Comparison of ENCODE assay signal across 8 mouse cellular contexts in genomic region chr6:116674283-116674886, GRCm38 (mm10). TPM values are rescaled to one million over a fixed set of nuclear protein-coding genes. Genes with fewer than 3 reads are reported as not detected.
DNase-seq lines count a peak whose midpoint lies in the region; ATAC-seq and TF ChIP-seq lines count a peak whose summit lies in the region.

No protein-coding gene starts in this region.

- TF ChIP-seq EP300 in liver, embryonic 14.5 days (IDR thresholded peaks at IDR 0.05; ENCODE audit: low read depth): no peak

- H3K4me1 ChIP-seq in thymus, adult 2 months (replicated peaks; ENCODE audit: control insufficient read depth, insufficient read depth, low read length): peaks cover 20% of the 10 kb centered on the region
- H3K4me1 ChIP-seq in liver, embryonic 14.5 days (replicated peaks; ENCODE audit: control insufficient read depth in 2 of 2, insufficient read depth in 2 of 2, low read length in 1 of 2): peaks cover 0 to 18% of the 10 kb centered on the region in 2 experiments; a peak in 2 of 4 replicates

- peak overlapping the region; percentile 71 for H3K4me2 ChIP-seq in liver, embryonic 14.5 days (ENCODE audit: low read depth)

- DNase-seq in cerebellum, postnatal 10 days: peak; percentile 38 to 46
- no peak for DNase-seq in cerebellum, adult 11 months
- no peak for DNase-seq in thymus, adult 2 months
- no peak for DNase-seq in thymus, postnatal 14 days
- DNase-seq in liver, embryonic 14.5 days (ENCODE audit: low read depth in 3 of 3, low spot score in 3 of 3): no peak
- DNase-seq in testis, postnatal 10 days (ENCODE audit: low spot score): peak; percentile 37
- no peak for DNase-seq in cerebellum, postnatal 14 days
- no peak for DNase-seq in left cerebral cortex, postnatal 25 days (ENCODE audit: low spot score in 2 of 2)

- TF ChIP-seq CTCF in thymus, adult 2 months (IDR thresholded peaks at IDR 0.05; ENCODE audit: borderline replicate concordance, control insufficient read depth, extremely low read depth, insufficient read depth, low read length, poor library complexity): no peak
- TF ChIP-seq CTCF in liver, embryonic 14.5 days (IDR thresholded peaks at IDR 0.05; ENCODE audit: low read depth): no peak

- intact Hi-C loops in left cerebral cortex, postnatal 25 days (cut with DNase I): no loop called here

- ATAC-seq in liver, embryonic 14.5 days (ENCODE audit: insufficient read depth): peak; percentile 48

- no peaks in the 10 kb centered on the region for H3K9me3 ChIP-seq in liver, embryonic 14.5 days (ENCODE audit: control insufficient read depth, low read length)

- H3K4me3 ChIP-seq in thymus, adult 2 months (ENCODE audit: control insufficient read depth, insufficient read depth, low read length): peak overlapping the region; percentile 56
- peak overlapping the region; percentile 48 to 53; a peak in 3 of 4 replicates for H3K4me3 ChIP-seq in liver, embryonic 14.5 days (ENCODE audit: insufficient read depth in 1 of 2, low read depth in 2 of 2, low read length in 2 of 2)

- H3K27ac ChIP-seq in thymus, adult 2 months (ENCODE audit: control insufficient read depth, insufficient read depth, low read length): peak overlapping the region; percentile 29; the same call in 1 of the 2 replicates
- H3K27ac ChIP-seq in liver, embryonic 14.5 days: no peak overlapping the region

- H3K27me3 ChIP-seq in thymus, adult 2 months (ENCODE audit: control insufficient read depth, insufficient read depth, low read length): no peaks in the 10 kb centered on the region
- no peaks in the 10 kb centered on the region for H3K27me3 ChIP-seq in liver, embryonic 14.5 days (ENCODE audit: control insufficient read depth, insufficient read depth, low read length)

- TF ChIP-seq POLR2A in thymus, adult 2 months (IDR thresholded peaks at IDR 0.05; ENCODE audit: control insufficient read depth, extremely low read depth, insufficient read depth, low read length, poor library complexity): no peak

- WGBS in thymus, adult 2 months: 18% methylated on average over 16 of the region's 16 CpGs
- 11% methylated on average over 16 of the region's 16 CpGs for WGBS in liver, embryonic 14.5 days (ENCODE audit: insufficient replicate concordance)

- no peak overlapping the region for H3K9ac ChIP-seq in liver, embryonic 14.5 days (replicated peaks)

- H3K36me3 ChIP-seq in thymus, adult 2 months (ENCODE audit: control insufficient read depth, insufficient read depth, low read length): no peaks in the 10 kb centered on the region
- H3K36me3 ChIP-seq in liver, embryonic 14.5 days (replicated peaks; ENCODE audit: control insufficient read depth, insufficient read depth, low read depth): no peaks in the 10 kb centered on the region

RNA-seq across cellular contexts. Expression of gene Rassf4, which starts 0.6 kb away (rescaled TPM):
- 10.5 and 14.2 TPM in 2 replicates for polyA plus RNA-seq in thymus, adult 2 months (2012; rRNA removed)
- polyA plus RNA-seq in liver, embryonic 14.5 days (2012; rRNA removed): 1.5 and 1.9 TPM in 2 replicates
- polyA plus RNA-seq in liver, embryonic 14.5 days (2014; fragmentation: Nextera tagmentation; extraction: Ambion mirVana): 5.7 and 6.7 TPM in 2 replicates
- 1 to 10 TPM; 4.6 to 4.8 TPM for total RNA-seq in left cerebral cortex, postnatal 25 days (2021)

RNA-seq across cellular contexts. Expression of gene Depp1, which starts 24.0 kb away (rescaled TPM):
- polyA plus RNA-seq in thymus, adult 2 months (2012; rRNA removed): 5.9 and 6.5 TPM in 2 replicates
- polyA plus RNA-seq in liver, embryonic 14.5 days (2012; rRNA removed): 3.3 and 14.3 TPM in 2 replicates
- polyA plus RNA-seq in liver, embryonic 14.5 days (2014; fragmentation: Nextera tagmentation; extraction: Ambion mirVana): 6.3 and 9.4 TPM in 2 replicates
- total RNA-seq in left cerebral cortex, postnatal 25 days (2021): 1 to 10 TPM; 1.5 to 2.1 TPM

RNA-seq across cellular contexts. Expression of gene Tmem72, which starts 42.3 kb away (rescaled TPM):
- polyA plus RNA-seq in thymus, adult 2 months (2012; rRNA removed): 0.04 TPM in 2 replicates
- under 0.01 and 0.01 TPM in 2 replicates for polyA plus RNA-seq in liver, embryonic 14.5 days (2012; rRNA removed)
- under 0.01 TPM in 1 of 2 replicates, not detected in the other for polyA plus RNA-seq in liver, embryonic 14.5 days (2014; fragmentation: Nextera tagmentation; extraction: Ambion mirVana)
- total RNA-seq in left cerebral cortex, postnatal 25 days (2021): 1 to 10 TPM; 1.1 to 1.6 TPM

RNA-seq across cellular contexts. Expression of gene Zfp422, which starts 45.6 kb away (rescaled TPM):
- 42.6 and 50.1 TPM in 2 replicates for polyA plus RNA-seq in thymus, adult 2 months (2012; rRNA removed)
- 9.0 and 10.9 TPM in 2 replicates for polyA plus RNA-seq in liver, embryonic 14.5 days (2012; rRNA removed)
- 21.2 TPM in 2 replicates for polyA plus RNA-seq in liver, embryonic 14.5 days (2014; fragmentation: Nextera tagmentation; extraction: Ambion mirVana)
- 10 to 100 TPM; 23.2 to 24.2 TPM for total RNA-seq in left cerebral cortex, postnatal 25 days (2021)

Comparison
In these comparisons a context has a peak if more than half of its experiments do, and no peak if none do; other contexts are left out.
1. DNase-seq: peak in cerebellum, postnatal 10 days (2 of 2) and testis, postnatal 10 days (single experiment); none in cerebellum, adult 11 months (single experiment), thymus, adult 2 months (single experiment), thymus, postnatal 14 days (single experiment), liver, embryonic 14.5 days (0 of 3), cerebellum, postnatal 14 days (0 of 2) and left cerebral cortex, postnatal 25 days (0 of 2).